Mouse (Mus musculus) heart, postnatal 0 days (tissue): Measurements from ENCODE around the gene Tuba1a. TPM values are rescaled to one million over a fixed set of nuclear protein-coding genes. Genes with fewer than 3 reads are reported as not detected.
"Not testable (repeated sequence)": the region's sequence is repeated elsewhere in the genome, so short reads cannot be mapped to it uniquely, and the experiment has no call there.

Experiments
- ATAC-seq: fragments of 200-750 bp; cut with Nextera tagmentation; 2 replicates; pipeline ENCODE4 v1.8.0; 2017; ENCODE audit warnings: low read depth, moderate number of reproducible peaks, moderate library complexity; ENCODE audit not compliant: insufficient read depth
- DNase-seq: peaks from one replicate; pipeline ENCODE4 v3.0.0-alpha.2; 2016; ENCODE audit warnings: low spot score
- H3K27ac ChIP-seq: fragments of 300-500 bp; sonication (generic); 2 replicates; pipeline ENCODE4 v1.5.1; 2014; ENCODE audit warnings: low read depth, mild to moderate bottlenecking
- H3K27me3 ChIP-seq: fragments of 300-500 bp; sonication (generic); 2 replicates; pipeline ENCODE4 v1.6.1; 2014; ENCODE audit warnings: low read length, mixed read lengths; ENCODE audit not compliant: control insufficient read depth, insufficient read depth
- H3K36me3 ChIP-seq: fragments of 300-500 bp; sonication (generic); replicated peaks from 2 replicates; pipeline ENCODE4 v1.6.1; 2014; ENCODE audit warnings: low read length, mixed read lengths; ENCODE audit not compliant: control insufficient read depth, insufficient read depth
- H3K4me1 ChIP-seq: fragments of 300-500 bp; sonication (generic); 2 replicates; pipeline ENCODE4 v1.6.1; 2014; ENCODE audit warnings: antibody characterized with exemption; ENCODE audit not compliant: control insufficient read depth, insufficient read depth
- H3K4me2 ChIP-seq: fragments of 300-500 bp; sonication (generic); 2 replicates; pipeline ENCODE4 v1.6.1; 2014; ENCODE audit warnings: low read depth, mild to moderate bottlenecking, low read length, moderate library complexity
- H3K4me3 ChIP-seq: fragments of 300-500 bp; sonication (generic); 2 replicates; pipeline ENCODE4 v1.5.1; 2014; ENCODE audit warnings: low read depth, low read length
- H3K9ac ChIP-seq: fragments of 300-500 bp; sonication (generic); replicated peaks from 2 replicates; pipeline ENCODE4 v1.6.1; 2014; ENCODE audit warnings: low read depth, low read length, mixed read lengths
- H3K9me3 ChIP-seq: fragments of 300-500 bp; sonication (generic); replicated peaks from 2 replicates; pipeline ENCODE4 v1.6.1; 2016; ENCODE audit warnings: low read length; ENCODE audit not compliant: control insufficient read depth
- CTCF ChIP-seq: IDR thresholded peaks from 2 replicates; pipeline ENCODE4 v1.5.1; 2016; ENCODE audit warnings: antibody characterized with exemption, control low read depth, low read depth
- EP300 ChIP-seq: IDR thresholded peaks from 2 replicates; pipeline ENCODE4 v1.6.1; 2016; ENCODE audit warnings: antibody characterized with exemption, low read depth
- WGBS: fragments of 180-500 bp; shearing (Covaris S2); extraction: QIAGEN DNeasy Blood & Tissue Kit; methylation state at CpG from one replicate; pipeline ENCODE4 v1.1.7; 2014; 5-methylcytosine and 5-hydroxymethylcytosine counted together
- polyA plus RNA-seq: library from polyadenylated mRNA; unstranded; fragments of >200 nt; fragmentation: Nextera tagmentation; extraction: Ambion mirVana; gene quantifications from 2 replicates; pipeline ENCODE4 v1.2.1, GENCODE M21; 2015
- total RNA-seq: library from RNA; depleted of rRNA; stranded (reverse); fragments of >200 nt; gene quantifications from 2 replicates; pipeline ENCODE4 v1.2.3, GENCODE M21; 2014; ENCODE audit warnings: low replicate concordance

Gene Tuba1a
- total and polyA plus RNA-seq, 2 experiments from 2014 or later, result 408 to 1,016 TPM

DNA sequence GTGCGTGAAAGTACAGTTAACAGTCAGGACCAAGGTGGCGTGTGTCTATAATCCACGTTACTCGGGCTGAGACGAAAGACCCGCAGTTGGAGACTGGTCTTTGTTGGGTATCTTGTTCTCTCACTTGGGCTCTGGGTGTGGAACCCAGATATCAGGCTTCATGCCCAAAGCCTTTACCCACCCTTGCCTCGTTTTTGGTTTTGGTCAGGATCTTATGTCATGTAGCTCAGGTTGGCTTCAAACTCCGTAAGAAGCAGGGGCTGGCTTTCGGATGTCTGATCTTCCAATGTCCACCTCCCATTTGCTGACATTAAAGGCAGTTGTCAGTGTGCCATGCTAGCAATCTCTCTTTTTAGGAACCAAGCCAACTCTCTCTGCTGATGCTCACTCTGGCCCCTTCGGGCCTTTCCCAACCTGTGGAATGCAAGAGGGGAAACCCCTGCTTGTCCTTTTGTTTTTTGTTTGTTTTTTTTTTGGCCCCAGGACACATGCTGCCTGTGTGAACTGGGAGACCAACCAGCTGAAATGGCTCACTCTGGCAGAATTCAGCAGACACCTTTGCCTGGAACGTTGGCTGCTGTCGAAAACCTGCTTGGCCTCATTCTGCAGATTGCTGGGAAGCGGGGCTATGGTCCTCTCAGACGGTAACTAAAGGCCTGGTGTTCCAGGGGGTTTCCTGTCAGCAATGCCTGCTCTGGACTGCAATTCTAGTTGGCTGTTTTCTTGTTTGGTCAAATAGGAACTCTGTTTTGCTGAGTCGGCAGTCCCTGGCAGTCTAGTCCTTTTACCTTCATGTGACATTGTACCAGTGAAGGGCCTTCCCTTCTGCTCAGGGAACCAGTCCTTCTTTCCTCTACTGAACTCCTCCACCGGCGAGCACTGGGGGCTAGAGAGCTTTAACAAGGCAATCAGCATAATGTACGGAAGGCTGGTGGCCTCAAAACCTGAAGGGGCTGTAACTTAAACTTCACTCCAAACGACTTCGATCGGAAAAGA lies 23.6 kb upstream of the Tuba1a start:
- Histone ChIP-seq H3K4me1 (peaks cover 7% of the 10 kb centered on the region), H3K9me3 (no peaks in the 10 kb centered on the region), H3K27ac (peak overlapping the region; percentile 76), H3K27me3 (no peaks in the 10 kb centered on the region), H3K4me3 (no peak overlapping the region), H3K9ac (peak overlapping the region; percentile 45; the same call in 1 of the 2 replicates), H3K4me2 (peak overlapping the region; percentile 14; the same call in 1 of the 2 replicates), H3K36me3 (no peaks in the 10 kb centered on the region)
- TF ChIP-seq CTCF (no peak), EP300 (peak; percentile 51; the same call in 1 of the 2 replicates)
- DNase-seq, result peak; percentile 30
- peak; percentile 39; the same call in 1 of the 2 replicates for ATAC-seq
- 51% methylated on average over 21 of the region's 21 CpGs for WGBS

DNA sequence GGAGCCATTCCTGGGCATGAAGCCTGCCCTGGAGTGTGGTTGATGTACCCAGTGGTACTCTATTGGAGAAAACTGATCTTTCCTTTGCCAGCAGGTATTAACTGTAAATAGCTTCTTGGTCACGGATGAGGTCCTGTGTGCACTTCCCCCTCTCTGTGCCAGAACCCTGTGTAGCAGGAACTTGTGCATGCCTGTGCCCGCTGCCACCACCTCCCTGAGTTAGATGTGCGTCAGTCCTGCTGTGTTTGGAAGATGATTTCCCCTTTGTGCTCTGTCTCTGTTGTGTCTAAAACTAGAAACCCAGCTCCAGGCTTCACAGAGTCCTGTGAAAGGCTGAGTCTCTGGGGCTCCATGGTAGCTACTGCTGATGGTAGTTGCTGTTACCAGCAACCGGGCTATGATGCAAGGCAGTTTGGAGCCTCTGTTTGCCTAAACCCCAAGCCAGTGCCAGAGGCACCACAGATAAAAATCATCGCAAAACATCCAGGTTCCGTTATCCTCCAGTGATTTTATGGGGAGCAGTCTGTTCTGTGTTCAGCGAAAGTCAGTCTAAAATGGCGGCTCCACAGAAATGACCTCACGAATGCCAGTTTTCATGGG lies 19.6 kb upstream of the Tuba1a start:
- Histone ChIP-seq H3K27ac (no peak overlapping the region), H3K27me3 (no peaks in the 10 kb centered on the region), H3K9ac (no peak overlapping the region), H3K4me2 (no peak overlapping the region), H3K4me3 (no peak overlapping the region), H3K4me1 (peaks cover 20% of the 10 kb centered on the region), H3K36me3 (no peaks in the 10 kb centered on the region), H3K9me3 (no peaks in the 10 kb centered on the region)
- TF ChIP-seq CTCF, result no peak
- TF ChIP-seq EP300, result no peak
- ATAC-seq (no peak), DNase-seq (no peak)
- WGBS, result 91% methylated on average over 9 of the region's 9 CpGs

DNA sequence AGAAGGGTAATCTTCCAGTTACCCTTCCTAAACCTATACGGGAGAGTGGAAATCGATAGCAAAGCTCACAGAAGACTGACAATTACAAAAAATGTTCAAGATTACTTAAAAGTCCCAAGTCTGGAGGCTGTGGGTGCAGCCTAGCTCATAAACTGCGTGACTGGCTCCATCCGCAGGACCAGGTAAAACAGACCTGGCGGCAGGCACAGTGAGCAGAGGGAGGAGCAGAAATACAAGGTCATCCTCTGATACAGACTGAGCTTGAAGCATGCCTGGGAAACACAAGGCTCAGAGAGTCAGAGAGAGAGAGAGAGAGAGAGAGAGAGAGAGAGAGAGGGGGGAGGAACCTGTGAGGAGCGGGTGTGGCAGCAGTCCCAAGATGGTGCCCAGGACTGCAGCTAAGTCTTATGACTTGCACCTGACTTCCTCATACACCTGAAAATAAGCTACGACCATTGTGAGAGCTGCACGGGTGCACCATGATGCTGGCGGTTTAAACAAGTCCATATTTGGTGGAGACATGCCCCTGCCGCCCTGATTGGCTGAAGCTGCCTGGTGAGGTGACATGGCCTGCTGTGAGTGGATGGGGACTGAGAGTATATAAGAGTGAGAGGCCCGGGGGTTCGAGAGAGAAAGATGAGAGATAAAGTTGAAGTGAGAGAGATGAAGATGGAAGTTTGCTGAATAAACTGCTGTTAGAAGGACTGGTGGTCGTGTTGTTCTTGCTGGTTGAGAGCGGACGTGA lies 18.2 kb upstream of the Tuba1a start:
- not testable (repeated sequence) for H3K9me3 ChIP-seq, DNase-seq, H3K27ac ChIP-seq, H3K4me3 ChIP-seq, H3K27me3 ChIP-seq, H3K36me3 ChIP-seq, H3K9ac ChIP-seq, H3K4me2 ChIP-seq, ATAC-seq
- peaks cover 14% of the 10 kb centered on the region; the same call in 1 of the 2 replicates for H3K4me1 ChIP-seq
- 70% methylated on average over 14 of the region's 15 CpGs for WGBS

DNA sequence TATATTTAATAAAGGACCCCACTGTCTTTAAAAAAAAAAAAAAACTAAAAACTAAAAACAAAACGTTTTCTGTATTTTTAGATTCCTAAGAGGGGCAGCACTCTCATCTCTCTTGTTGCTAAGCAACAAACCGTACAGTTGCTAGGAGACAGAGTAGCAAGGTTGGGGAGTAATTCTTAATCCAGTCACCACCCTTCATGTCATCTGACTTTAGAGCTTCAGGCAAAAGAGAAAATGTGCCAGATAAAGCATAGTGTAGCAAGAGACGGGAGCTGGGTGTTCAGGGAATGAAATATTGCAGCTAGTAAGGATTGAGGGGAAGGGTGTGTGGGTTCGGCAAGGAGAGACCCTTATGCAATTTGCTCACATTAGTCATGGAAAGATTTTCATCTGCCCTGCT lies 17.6 kb upstream of the Tuba1a start:
- H3K27me3 ChIP-seq, result no peaks in the 10 kb centered on the region
- H3K36me3 ChIP-seq, result no peaks in the 10 kb centered on the region
- H3K27ac ChIP-seq, result no peak overlapping the region
- H3K4me3 ChIP-seq, result no peak overlapping the region
- no peak for TF ChIP-seq CTCF
- no peak for TF ChIP-seq EP300
- 47% methylated on average over 4 of the region's 4 CpGs for WGBS
- no peak for ATAC-seq
- H3K9ac ChIP-seq, result no peak overlapping the region
- H3K4me1 ChIP-seq, result peaks cover 14% of the 10 kb centered on the region; the same call in 1 of the 2 replicates
- H3K9me3 ChIP-seq, result no peaks in the 10 kb centered on the region
- H3K4me2 ChIP-seq, result no peak overlapping the region
- DNase-seq, result no peak

DNA sequence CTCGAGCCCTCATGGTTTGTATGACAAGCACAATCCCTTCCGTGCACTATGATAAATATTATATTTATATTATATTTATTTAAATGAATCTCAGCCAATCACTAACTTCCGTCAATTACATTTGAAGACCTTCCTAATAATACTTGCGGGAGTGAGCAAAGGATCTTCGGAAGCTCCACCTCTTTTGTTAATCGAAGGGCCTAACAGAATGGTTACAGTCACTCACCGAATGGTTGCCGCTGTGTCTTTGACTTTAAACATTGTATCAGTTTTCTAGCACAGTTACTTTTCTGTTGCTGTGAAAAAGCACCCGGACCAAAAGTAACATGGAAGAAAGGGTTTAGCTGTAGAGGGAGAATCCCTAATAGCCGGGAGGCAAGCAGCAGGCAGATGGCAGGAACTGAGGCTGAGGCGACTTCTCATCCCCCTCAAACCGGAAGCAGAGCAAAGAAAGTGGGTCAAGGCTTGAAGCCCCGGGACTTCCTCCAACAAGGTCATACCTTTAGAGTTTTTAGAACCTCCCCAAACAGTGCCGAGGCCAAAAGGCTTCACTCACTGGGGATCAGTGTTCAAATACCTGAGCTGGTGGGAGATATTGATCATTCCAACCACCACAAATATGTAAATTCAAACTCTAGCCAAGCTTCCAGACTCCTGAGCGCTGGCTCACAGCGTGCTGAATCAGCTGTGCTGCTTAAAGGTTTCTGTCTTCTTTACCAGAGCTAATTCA lies 16.0 kb upstream of the Tuba1a start:
- H3K9me3 ChIP-seq, result no peaks in the 10 kb centered on the region
- H3K9ac ChIP-seq, result no peak overlapping the region
- H3K27me3 ChIP-seq, result no peaks in the 10 kb centered on the region
- WGBS, result 32% methylated on average over 16 of the region's 16 CpGs
- TF ChIP-seq EP300 (no peak), CTCF (no peak)
- H3K4me2 ChIP-seq, result no peak overlapping the region; the same call in 1 of the 2 replicates
- peak overlapping the region; percentile 24 for H3K27ac ChIP-seq
- DNase-seq (no peak), ATAC-seq (no peak)
- H3K4me1 ChIP-seq, result peaks cover 14% of the 10 kb centered on the region; the same call in 1 of the 2 replicates
- H3K4me3 ChIP-seq, result no peak overlapping the region; the same call in 1 of the 2 replicates
- no peaks in the 10 kb centered on the region for H3K36me3 ChIP-seq
